Mouse (Mus musculus) intestine, postnatal 0 days (tissue): ENCODE results near the gene Inca1. TPM values are rescaled to one million over a fixed set of nuclear protein-coding genes. Genes with fewer than 3 reads are reported as not detected.

Experiments used
- ATAC-seq: fragments of 200-750 bp; cut with Nextera tagmentation; 2 replicates; pipeline ENCODE4 v1.8.0; 2017; ENCODE audit warnings: mild to moderate bottlenecking, moderate TSS enrichment, moderate library complexity
- H3K27ac ChIP-seq: fragments of 300-500 bp; sonication (generic); 2 replicates; pipeline ENCODE4 v1.5.1; 2014; ENCODE audit warnings: mild to moderate bottlenecking, low read depth, low read length, moderate library complexity
- H3K27me3 ChIP-seq: fragments of 300-500 bp; sonication (generic); replicated peaks from 2 replicates; pipeline ENCODE4 v1.6.1; 2014; ENCODE audit warnings: low read length, mixed read lengths; ENCODE audit not compliant: control insufficient read depth, insufficient read depth
- H3K36me3 ChIP-seq: fragments of 300-500 bp; sonication (generic); 2 replicates; pipeline ENCODE4 v1.6.1; 2014; ENCODE audit warnings: mild to moderate bottlenecking, moderate library complexity; ENCODE audit not compliant: control insufficient read depth, insufficient read depth
- H3K4me1 ChIP-seq: fragments of 300-500 bp; sonication (generic); replicated peaks from 2 replicates; pipeline ENCODE4 v1.6.1; 2014; ENCODE audit warnings: antibody characterized with exemption, low read length, mixed read lengths; ENCODE audit not compliant: control insufficient read depth, insufficient read depth
- H3K4me2 ChIP-seq: fragments of 300-500 bp; sonication (generic); replicated peaks from 2 replicates; pipeline ENCODE4 v1.6.1; 2014; ENCODE audit warnings: low read depth, mild to moderate bottlenecking, moderate library complexity
- H3K4me3 ChIP-seq: fragments of 300-500 bp; sonication (generic); 2 replicates; pipeline ENCODE4 v1.5.1; 2014; ENCODE audit warnings: low read depth, low read length
- H3K9ac ChIP-seq: fragments of 300-500 bp; sonication (generic); 2 replicates; pipeline ENCODE4 v1.6.1; 2014; ENCODE audit warnings: mild to moderate bottlenecking, low read depth, low read length
- H3K9me3 ChIP-seq: fragments of 300-500 bp; sonication (generic); 2 replicates; pipeline ENCODE4 v1.6.1; 2016; ENCODE audit warnings: mixed run types; ENCODE audit not compliant: control insufficient read depth
- CTCF ChIP-seq: sonication (generic); IDR thresholded peaks from 2 replicates; pipeline ENCODE4 v1.5.1; 2016; ENCODE audit warnings: low read depth, mild to moderate bottlenecking, control low read depth, antibody characterized with exemption, moderate library complexity
- WGBS: fragments of 180-500 bp; shearing (Covaris S2); extraction: QIAGEN DNeasy Blood & Tissue Kit; methylation state at CpG from one replicate; pipeline ENCODE4 v1.1.7; 2014; 5-methylcytosine and 5-hydroxymethylcytosine counted together
- polyA plus RNA-seq: library from polyadenylated mRNA; unstranded; fragments of >200 nt; fragmentation: Nextera tagmentation; extraction: Ambion mirVana; gene quantifications from 2 replicates; pipeline ENCODE4 v1.2.1, GENCODE M21; 2015

Gene Inca1
- polyA plus RNA-seq, 1 experiment from 2014 or later: 2.8 TPM

GRCm38 (mm10) chr11:70657573-70657972 lies 42.4 kb downstream of the Inca1 start:
- Histone ChIP-seq H3K9ac (no peak overlapping the region), H3K4me1 (peaks cover 10% of the 10 kb centered on the region), H3K27ac (no peak overlapping the region), H3K36me3 (peaks cover 12% of the 10 kb centered on the region), H3K9me3 (no peaks in the 10 kb centered on the region), H3K4me2 (no peak overlapping the region), H3K27me3 (no peaks in the 10 kb centered on the region), H3K4me3 (no peak overlapping the region)
- no peak for ATAC-seq
- 36% methylated on average over 6 of the region's 6 CpGs for WGBS
- no peak for TF ChIP-seq CTCF

GRCm38 (mm10) chr11:70656964-70657363 lies 43.0 kb downstream of the Inca1 start, which contains the start of gene Eno3:
Gene Eno3 (plus strand): TSS chr11:70657202.
- no peaks in the 10 kb centered on the region for H3K9me3 ChIP-seq
- H3K27me3 ChIP-seq: no peaks in the 10 kb centered on the region
- H3K4me3 ChIP-seq: peak within 1 kb of the TSS; percentile 100
- peak within 1 kb of the TSS; percentile 91 for H3K4me2 ChIP-seq
- peaks cover 10% of the 10 kb centered on the region for H3K4me1 ChIP-seq
- 32% methylated on average over 3 of the region's 3 CpGs for WGBS
- H3K9ac ChIP-seq: peak within 1 kb of the TSS; percentile 45
- TF ChIP-seq CTCF: no peak
- peaks cover 12% of the 10 kb centered on the region for H3K36me3 ChIP-seq
- ATAC-seq: no peak
- H3K27ac ChIP-seq: peak within 1 kb of the TSS; percentile 99

- whole genome bisulfite sequencing: 11% methylated on average over 16 of the region's 16 CpGs
- ATAC-seq: no peak
These were observed 43.5 kb downstream of the Inca1 start for GRCm38 (mm10) chr11:70656456-70656927.

GRCm38 (mm10) chr11:70655571-70656455 lies 44.1 kb downstream of the Inca1 start:
- Histone ChIP-seq H3K36me3 (peaks cover 20% of the 10 kb centered on the region; the same call in 1 of the 2 replicates), H3K4me3 (peak overlapping the region; percentile 100), H3K27me3 (no peaks in the 10 kb centered on the region), H3K9me3 (no peaks in the 10 kb centered on the region), H3K4me2 (peak overlapping the region; percentile 91), H3K9ac (peak overlapping the region; percentile 45), H3K4me1 (peaks cover 13% of the 10 kb centered on the region), H3K27ac (peak overlapping the region; percentile 99)
- TF ChIP-seq CTCF: no peak
- 1% methylated on average over 61 of the region's 61 CpGs for WGBS
- ATAC-seq: 0 out of 2 replicates have a peak, but pooled peaks have one; percentile 17

More at GRCm38 (mm10) chr11:70656456-70656927, 43.5 kb downstream of the Inca1 start:
- Histone ChIP-seq H3K9ac (peak overlapping the region; percentile 45; the same call in 1 of the 2 replicates), H3K9me3 (no peaks in the 10 kb centered on the region), H3K27me3 (no peaks in the 10 kb centered on the region), H3K27ac (peak overlapping the region; percentile 99), H3K4me3 (peak overlapping the region; percentile 100), H3K4me1 (peaks cover 10% of the 10 kb centered on the region), H3K36me3 (peaks cover 14% of the 10 kb centered on the region; the same call in 1 of the 2 replicates), H3K4me2 (peak overlapping the region; percentile 91)
- 0 out of 2 replicates have a peak, but pooled peaks have one; percentile 4 for TF ChIP-seq CTCF

GRCm38 (mm10) chr11:70654923-70655570 lies 44.9 kb downstream of the Inca1 start:
- ATAC-seq: peak; percentile 60
- WGBS: under 1% methylated on average over 48 of the region's 48 CpGs
- peak overlapping the region; percentile 91 for H3K4me2 ChIP-seq
- H3K27ac ChIP-seq: peak overlapping the region; percentile 99
- no peaks in the 10 kb centered on the region for H3K27me3 ChIP-seq
- H3K4me3 ChIP-seq: peak overlapping the region; percentile 100
- peak overlapping the region; percentile 45 for H3K9ac ChIP-seq
- H3K4me1 ChIP-seq: peaks cover 13% of the 10 kb centered on the region
- H3K36me3 ChIP-seq: peaks cover 26% of the 10 kb centered on the region
- no peak for TF ChIP-seq CTCF
- H3K9me3 ChIP-seq: no peaks in the 10 kb centered on the region
